Mouse (Mus musculus) stomach, postnatal 0 days (tissue): ENCODE measurements at regions not wholly inside any gene's neighbourhood (a gene's known extent, or its start where the extent isn't known, plus 50 kb on each side); places are given as distances from the start of the nearest gene placed in this dataset.
A peak's percentile ranks its signal among the peaks of the same experiment; 100 is the strongest.

Experiments used
- ATAC-seq: fragments of 200-750 bp; cut with Nextera tagmentation; 2 replicates; pipeline ENCODE4 v1.8.0; 2017; ENCODE audit not compliant: low FRiP score, low TSS enrichment
- DNase-seq: peaks from one replicate; pipeline ENCODE4 v3.0.0-alpha.2; 2016; ENCODE audit warnings: low spot score
- H3K27ac ChIP-seq: fragments of 300-500 bp; sonication (generic); replicated peaks from 2 replicates; pipeline ENCODE4 v1.5.1; 2014; ENCODE audit warnings: mild to moderate bottlenecking, control low read depth
- H3K27me3 ChIP-seq: fragments of 300-500 bp; sonication (generic); 2 replicates; pipeline ENCODE4 v1.6.1; 2014; ENCODE audit warnings: low read length; ENCODE audit not compliant: control insufficient read depth, insufficient read depth
- H3K36me3 ChIP-seq: fragments of 300-500 bp; sonication (generic); 2 replicates; pipeline ENCODE4 v1.6.1; 2014; ENCODE audit warnings: low read length, mixed read lengths; ENCODE audit not compliant: control insufficient read depth, insufficient read depth
- H3K4me1 ChIP-seq: fragments of 300-500 bp; sonication (generic); replicated peaks from 2 replicates; pipeline ENCODE4 v1.6.1; 2014; ENCODE audit warnings: antibody characterized with exemption; ENCODE audit not compliant: control insufficient read depth, insufficient read depth
- H3K4me2 ChIP-seq: fragments of 300-500 bp; sonication (generic); replicated peaks from 2 replicates; pipeline ENCODE4 v1.6.1; 2014; ENCODE audit warnings: low read depth, mild to moderate bottlenecking, control low read depth, moderate library complexity
- H3K4me3 ChIP-seq: fragments of 300-500 bp; sonication (generic); 2 replicates; pipeline ENCODE4 v1.5.1; 2014; ENCODE audit warnings: low read depth, low read length, control low read depth
- H3K9ac ChIP-seq: fragments of 300-500 bp; sonication (generic); 2 replicates; pipeline ENCODE4 v1.6.1; 2014; ENCODE audit warnings: mild to moderate bottlenecking, low read length, control low read depth, mixed read lengths
- H3K9me3 ChIP-seq: fragments of 300-500 bp; sonication (generic); 2 replicates; pipeline ENCODE4 v1.6.1; 2016; ENCODE audit warnings: low read length; ENCODE audit not compliant: control insufficient read depth
- CTCF ChIP-seq: IDR thresholded peaks from 2 replicates; pipeline ENCODE4 v1.5.1; 2016; ENCODE audit warnings: antibody characterized with exemption, low read depth, mild to moderate bottlenecking, moderate library complexity
- EP300 ChIP-seq: optimal IDR thresholded peaks from 2 replicates; pipeline ENCODE3; 2016; ENCODE audit warnings: antibody characterized with exemption
- WGBS: fragments of 180-500 bp; shearing (Covaris S2); extraction: QIAGEN DNeasy Blood & Tissue Kit; methylation state at CpG from one replicate; pipeline ENCODE4 v1.1.7; 2014; 5-methylcytosine and 5-hydroxymethylcytosine counted together

GRCm38 (mm10) chr15:68626976-68627375 is 2126.3 kb upstream of the Lrrc6 start:
- no peaks in the 10 kb centered on the region for H3K4me1 ChIP-seq
- DNase-seq = no peak
- no peak overlapping the region for H3K4me3 ChIP-seq
- H3K9me3 ChIP-seq = no peaks in the 10 kb centered on the region
- H3K27me3 ChIP-seq = no peaks in the 10 kb centered on the region
- H3K9ac ChIP-seq = no peak overlapping the region
- no peak overlapping the region for H3K27ac ChIP-seq
- no peaks in the 10 kb centered on the region for H3K36me3 ChIP-seq
- no peak overlapping the region for H3K4me2 ChIP-seq
- no peak for ATAC-seq
- TF ChIP-seq EP300 (no peak), CTCF (no peak)
- WGBS = 80% methylated on average over 4 of the region's 4 CpGs

GRCm38 (mm10) chr15:68624831-68625230 is 2124.1 kb upstream of the Lrrc6 start:
- H3K4me1 ChIP-seq = no peaks in the 10 kb centered on the region
- H3K36me3 ChIP-seq = no peaks in the 10 kb centered on the region
- H3K27me3 ChIP-seq = no peaks in the 10 kb centered on the region
- WGBS = 57% methylated on average over 3 of the region's 3 CpGs
- H3K9me3 ChIP-seq = no peaks in the 10 kb centered on the region
- no peak overlapping the region for H3K27ac ChIP-seq
- TF ChIP-seq CTCF (no peak), EP300 (no peak)
- ATAC-seq (no peak), DNase-seq (no peak)
- no peak overlapping the region for H3K9ac ChIP-seq
- H3K4me3 ChIP-seq = no peak overlapping the region
- H3K4me2 ChIP-seq = no peak overlapping the region

GRCm38 (mm10) chr15:68620417-68621214 is 2119.9 kb upstream of the Lrrc6 start:
- H3K4me1 ChIP-seq = no peaks in the 10 kb centered on the region
- H3K36me3 ChIP-seq = no peaks in the 10 kb centered on the region
- no peak overlapping the region for H3K9ac ChIP-seq
- no peak overlapping the region for H3K27ac ChIP-seq
- H3K27me3 ChIP-seq = no peaks in the 10 kb centered on the region
- DNase-seq (no peak), ATAC-seq (no peak)
- H3K4me2 ChIP-seq = no peak overlapping the region
- no peak overlapping the region for H3K4me3 ChIP-seq
- H3K9me3 ChIP-seq = no peaks in the 10 kb centered on the region
- 68% methylated on average over 6 of the region's 6 CpGs for WGBS
- TF ChIP-seq CTCF = no peak
- TF ChIP-seq EP300 = no peak

- Histone ChIP-seq H3K4me2 (no peak overlapping the region), H3K4me1 (no peaks in the 10 kb centered on the region), H3K36me3 (no peaks in the 10 kb centered on the region), H3K27me3 (no peaks in the 10 kb centered on the region), H3K9me3 (no peaks in the 10 kb centered on the region), H3K9ac (no peak overlapping the region), H3K27ac (no peak overlapping the region), H3K4me3 (no peak overlapping the region)
- ATAC-seq (peak; percentile 85; the same call in 1 of the 2 replicates), DNase-seq (peak; percentile 31)
- 45% methylated on average over 8 of the region's 8 CpGs for WGBS
- TF ChIP-seq CTCF (no peak), EP300 (no peak)
Measured at GRCm38 (mm10) chr15:68606110-68606791, 2105.5 kb upstream of the Lrrc6 start.

GRCm38 (mm10) chr15:68605478-68605877 is 2104.8 kb upstream of the Lrrc6 start:
- Histone ChIP-seq H3K27me3 (no peaks in the 10 kb centered on the region), H3K27ac (no peak overlapping the region), H3K4me3 (no peak overlapping the region), H3K4me1 (no peaks in the 10 kb centered on the region), H3K4me2 (no peak overlapping the region), H3K36me3 (no peaks in the 10 kb centered on the region), H3K9me3 (no peaks in the 10 kb centered on the region), H3K9ac (no peak overlapping the region)
- DNase-seq (no peak), ATAC-seq (no peak)
- WGBS = 77% methylated on average over 2 of the region's 2 CpGs
- TF ChIP-seq CTCF (no peak), EP300 (no peak)

GRCm38 (mm10) chr15:68582177-68582576 is 2081.5 kb upstream of the Lrrc6 start:
- Histone ChIP-seq H3K4me1 (no peaks in the 10 kb centered on the region), H3K9ac (no peak overlapping the region), H3K36me3 (no peaks in the 10 kb centered on the region), H3K27ac (no peak overlapping the region), H3K9me3 (no peaks in the 10 kb centered on the region), H3K4me2 (no peak overlapping the region), H3K4me3 (no peak overlapping the region), H3K27me3 (no peaks in the 10 kb centered on the region)
- DNase-seq (no peak), ATAC-seq (no peak)
- WGBS = 82% methylated on average over 4 of the region's 4 CpGs
- no peak for TF ChIP-seq CTCF
- TF ChIP-seq EP300 = no peak
